Mouse (Mus musculus): Measurements from ENCODE around the gene Cdc14a. TPM values are rescaled to one million over a fixed set of nuclear protein-coding genes. Genes with fewer than 3 reads are reported as not detected.

Gene Cdc14a
- polyA plus RNA-seq, 1 experiment from 2014 or later: 14.3 TPM

- 43% methylated on average over 10 of the region's 10 CpGs for WGBS
- H3K4me3 ChIP-seq (ENCODE audit: low read length): no peak overlapping the region
- H3K4me2 ChIP-seq (replicated peaks; ENCODE audit: low read depth, low read length): no peak overlapping the region
- H3K9me3 ChIP-seq (ENCODE audit: low read length): no peaks in the 10 kb centered on the region
- H3K27me3 ChIP-seq (ENCODE audit: insufficient read depth, low read length): no peaks in the 10 kb centered on the region
- peaks cover 28% of the 10 kb centered on the region for H3K4me1 ChIP-seq (ENCODE audit: insufficient read depth, low read length)
- no peak for ATAC-seq (ENCODE audit: low FRiP score, low TSS enrichment)
- H3K9ac ChIP-seq (replicated peaks; ENCODE audit: low read length): no peak overlapping the region
- no peak overlapping the region for H3K27ac ChIP-seq (ENCODE audit: low read length)
- H3K36me3 ChIP-seq (ENCODE audit: insufficient read depth, low read length): no peaks in the 10 kb centered on the region
These were observed 25.3 kb downstream of the Cdc14a start for GRCm38 (mm10) chr3:116398543-116398942.

- Histone ChIP-seq H3K9me3 (ENCODE audit: low read length) (no peaks in the 10 kb centered on the region), H3K27me3 (ENCODE audit: insufficient read depth, low read length) (no peaks in the 10 kb centered on the region), H3K27ac (ENCODE audit: low read length) (no peak overlapping the region), H3K9ac (replicated peaks; ENCODE audit: low read length) (no peak overlapping the region), H3K4me3 (ENCODE audit: low read length) (no peak overlapping the region), H3K36me3 (ENCODE audit: insufficient read depth, low read length) (no peaks in the 10 kb centered on the region), H3K4me2 (replicated peaks; ENCODE audit: low read depth, low read length) (no peak overlapping the region), H3K4me1 (ENCODE audit: insufficient read depth, low read length) (peaks cover 28% of the 10 kb centered on the region)
- WGBS: 53% methylated on average over 7 of the region's 7 CpGs
- ATAC-seq (ENCODE audit: low FRiP score, low TSS enrichment): no peak
These were observed 25.9 kb downstream of the Cdc14a start for GRCm38 (mm10) chr3:116397976-116398375.

- ATAC-seq (ENCODE audit: low FRiP score, low TSS enrichment): no peak
- no peak overlapping the region for H3K4me3 ChIP-seq (ENCODE audit: low read length)
- H3K4me1 ChIP-seq (ENCODE audit: insufficient read depth, low read length): peaks cover 28% of the 10 kb centered on the region
- 84% methylated on average over 6 of the region's 6 CpGs for WGBS
- no peak overlapping the region for H3K9ac ChIP-seq (replicated peaks; ENCODE audit: low read length)
- no peaks in the 10 kb centered on the region for H3K36me3 ChIP-seq (ENCODE audit: insufficient read depth, low read length)
- no peaks in the 10 kb centered on the region for H3K9me3 ChIP-seq (ENCODE audit: low read length)
- no peak overlapping the region for H3K4me2 ChIP-seq (replicated peaks; ENCODE audit: low read depth, low read length)
- no peaks in the 10 kb centered on the region for H3K27me3 ChIP-seq (ENCODE audit: insufficient read depth, low read length)
- no peak overlapping the region for H3K27ac ChIP-seq (ENCODE audit: low read length)
These were observed 26.5 kb downstream of the Cdc14a start for GRCm38 (mm10) chr3:116397341-116397740.

GRCm38 (mm10) chr3:116396571-116396970 lies 27.3 kb downstream of the Cdc14a start:
- H3K4me3 ChIP-seq (ENCODE audit: low read length): no peak overlapping the region
- WGBS: 71% methylated on average over 3 of the region's 3 CpGs
- H3K36me3 ChIP-seq (ENCODE audit: insufficient read depth, low read length): no peaks in the 10 kb centered on the region
- H3K4me1 ChIP-seq (ENCODE audit: insufficient read depth, low read length): peaks cover 32% of the 10 kb centered on the region
- H3K27ac ChIP-seq (ENCODE audit: low read length): no peak overlapping the region
- no peak overlapping the region for H3K4me2 ChIP-seq (replicated peaks; ENCODE audit: low read depth, low read length)
- no peak for ATAC-seq (ENCODE audit: low FRiP score, low TSS enrichment)
- H3K9ac ChIP-seq (replicated peaks; ENCODE audit: low read length): no peak overlapping the region
- H3K9me3 ChIP-seq (ENCODE audit: low read length): no peaks in the 10 kb centered on the region
- no peaks in the 10 kb centered on the region for H3K27me3 ChIP-seq (ENCODE audit: insufficient read depth, low read length)

- Histone ChIP-seq H3K27ac (ENCODE audit: low read length) (no peak overlapping the region), H3K4me1 (ENCODE audit: insufficient read depth, low read length) (peaks cover 41% of the 10 kb centered on the region), H3K27me3 (ENCODE audit: insufficient read depth, low read length) (no peaks in the 10 kb centered on the region), H3K9ac (replicated peaks; ENCODE audit: low read length) (no peak overlapping the region), H3K36me3 (ENCODE audit: insufficient read depth, low read length) (no peaks in the 10 kb centered on the region), H3K4me2 (replicated peaks; ENCODE audit: low read depth, low read length) (no peak overlapping the region), H3K9me3 (ENCODE audit: low read length) (no peaks in the 10 kb centered on the region), H3K4me3 (ENCODE audit: low read length) (no peak overlapping the region)
- 55% methylated on average over 5 of the region's 5 CpGs for WGBS
- no peak for ATAC-seq (ENCODE audit: low FRiP score, low TSS enrichment)
These were observed 28.9 kb downstream of the Cdc14a start for GRCm38 (mm10) chr3:116394885-116395390.

- 0 out of 2 replicates have a peak, but pooled peaks cover 5% of the 10 kb centered on the region for H3K36me3 ChIP-seq (ENCODE audit: insufficient read depth, low read length)
- no peak overlapping the region for H3K4me3 ChIP-seq (ENCODE audit: low read length)
- no peaks in the 10 kb centered on the region for H3K9me3 ChIP-seq (ENCODE audit: low read length)
- peaks cover 36% of the 10 kb centered on the region for H3K4me1 ChIP-seq (ENCODE audit: insufficient read depth, low read length)
- 0 out of 2 replicates have a peak overlapping the region, but pooled peaks have one; percentile 2 for H3K4me2 ChIP-seq (replicated peaks; ENCODE audit: low read depth, low read length)
- 13% methylated on average over 10 of the region's 10 CpGs for WGBS
- H3K27ac ChIP-seq (ENCODE audit: low read length): peak overlapping the region; percentile 61
- peak; percentile 36; the same call in 1 of the 2 replicates for ATAC-seq (ENCODE audit: low FRiP score, low TSS enrichment)
- H3K9ac ChIP-seq (replicated peaks; ENCODE audit: low read length): 0 out of 2 replicates have a peak overlapping the region, but pooled peaks have one; percentile 11
- no peaks in the 10 kb centered on the region for H3K27me3 ChIP-seq (ENCODE audit: insufficient read depth, low read length)
These were observed 32.4 kb downstream of the Cdc14a start for GRCm38 (mm10) chr3:116391399-116391798.

GRCm38 (mm10) chr3:116389500-116390470 lies 34.0 kb downstream of the Cdc14a start:
- H3K4me1 ChIP-seq (ENCODE audit: insufficient read depth, low read length): peaks cover 30% of the 10 kb centered on the region
- H3K27me3 ChIP-seq (ENCODE audit: insufficient read depth, low read length): no peaks in the 10 kb centered on the region

GRCm38 (mm10) chr3:116388808-116389207 lies 35.0 kb downstream of the Cdc14a start:
- Histone ChIP-seq H3K4me3 (ENCODE audit: low read length) (no peak overlapping the region), H3K9ac (replicated peaks; ENCODE audit: low read length) (no peak overlapping the region), H3K36me3 (ENCODE audit: insufficient read depth, low read length) (0 out of 2 replicates have a peak, but pooled peaks cover 5% of the 10 kb centered on the region), H3K4me1 (ENCODE audit: insufficient read depth, low read length) (peaks cover 26% of the 10 kb centered on the region), H3K27ac (ENCODE audit: low read length) (no peak overlapping the region), H3K4me2 (replicated peaks; ENCODE audit: low read depth, low read length) (no peak overlapping the region), H3K27me3 (ENCODE audit: insufficient read depth, low read length) (no peaks in the 10 kb centered on the region), H3K9me3 (ENCODE audit: low read length) (no peaks in the 10 kb centered on the region)
- 36% methylated on average over 11 of the region's 11 CpGs for WGBS
- no peak for ATAC-seq (ENCODE audit: low FRiP score, low TSS enrichment)

More at GRCm38 (mm10) chr3:116389500-116390470, 34.0 kb downstream of the Cdc14a start:
- no peak overlapping the region for H3K9ac ChIP-seq (replicated peaks; ENCODE audit: low read length)
- WGBS: 85% methylated on average over 14 of the region's 14 CpGs
- no peak overlapping the region for H3K4me2 ChIP-seq (replicated peaks; ENCODE audit: low read depth, low read length)
- no peak for ATAC-seq (ENCODE audit: low FRiP score, low TSS enrichment)
- H3K9me3 ChIP-seq (ENCODE audit: low read length): no peaks in the 10 kb centered on the region
- H3K27ac ChIP-seq (ENCODE audit: low read length): no peak overlapping the region
- no peak overlapping the region for H3K4me3 ChIP-seq (ENCODE audit: low read length)
- 0 out of 2 replicates have a peak, but pooled peaks cover 5% of the 10 kb centered on the region for H3K36me3 ChIP-seq (ENCODE audit: insufficient read depth, low read length)

- Histone ChIP-seq H3K4me2 (replicated peaks; ENCODE audit: low read depth, low read length) (no peak overlapping the region), H3K27ac (ENCODE audit: low read length) (no peak overlapping the region), H3K4me3 (ENCODE audit: low read length) (no peak overlapping the region), H3K9me3 (ENCODE audit: low read length) (no peaks in the 10 kb centered on the region), H3K27me3 (ENCODE audit: insufficient read depth, low read length) (no peaks in the 10 kb centered on the region), H3K36me3 (ENCODE audit: insufficient read depth, low read length) (0 out of 2 replicates have a peak, but pooled peaks cover 5% of the 10 kb centered on the region), H3K4me1 (ENCODE audit: insufficient read depth, low read length) (peaks cover 25% of the 10 kb centered on the region), H3K9ac (replicated peaks; ENCODE audit: low read length) (no peak overlapping the region)
- ATAC-seq (ENCODE audit: low FRiP score, low TSS enrichment): no peak
These were observed 36.9 kb downstream of the Cdc14a start for GRCm38 (mm10) chr3:116386886-116387285.

- no peak overlapping the region for H3K27ac ChIP-seq (ENCODE audit: low read length)
- no peak for ATAC-seq (ENCODE audit: low FRiP score, low TSS enrichment)
- 72% methylated on average over 6 of the region's 6 CpGs for WGBS
- no peak overlapping the region for H3K4me2 ChIP-seq (replicated peaks; ENCODE audit: low read depth, low read length)
- H3K4me1 ChIP-seq (ENCODE audit: insufficient read depth, low read length): peaks cover 19% of the 10 kb centered on the region
- 0 out of 2 replicates have a peak, but pooled peaks cover 5% of the 10 kb centered on the region for H3K36me3 ChIP-seq (ENCODE audit: insufficient read depth, low read length)
- no peak overlapping the region for H3K4me3 ChIP-seq (ENCODE audit: low read length)
- H3K9ac ChIP-seq (replicated peaks; ENCODE audit: low read length): no peak overlapping the region
- no peaks in the 10 kb centered on the region for H3K9me3 ChIP-seq (ENCODE audit: low read length)
- no peaks in the 10 kb centered on the region for H3K27me3 ChIP-seq (ENCODE audit: insufficient read depth, low read length)
These were observed 37.5 kb downstream of the Cdc14a start for GRCm38 (mm10) chr3:116386342-116386741.
